Mouse (Mus musculus) liver, postnatal 0 days (tissue): ENCODE measurements around the gene Ctdsp1.

Experiments used
- CTCF ChIP-seq: sonication (generic); IDR thresholded peaks from 2 replicates; pipeline ENCODE4 v1.5.1; 2016; ENCODE audit warnings: antibody characterized with exemption, low read depth
- EP300 ChIP-seq: IDR thresholded peaks from 2 replicates; pipeline ENCODE4 v1.6.1; 2016; ENCODE audit warnings: antibody characterized with exemption, low read depth, mild to moderate bottlenecking

DNA sequence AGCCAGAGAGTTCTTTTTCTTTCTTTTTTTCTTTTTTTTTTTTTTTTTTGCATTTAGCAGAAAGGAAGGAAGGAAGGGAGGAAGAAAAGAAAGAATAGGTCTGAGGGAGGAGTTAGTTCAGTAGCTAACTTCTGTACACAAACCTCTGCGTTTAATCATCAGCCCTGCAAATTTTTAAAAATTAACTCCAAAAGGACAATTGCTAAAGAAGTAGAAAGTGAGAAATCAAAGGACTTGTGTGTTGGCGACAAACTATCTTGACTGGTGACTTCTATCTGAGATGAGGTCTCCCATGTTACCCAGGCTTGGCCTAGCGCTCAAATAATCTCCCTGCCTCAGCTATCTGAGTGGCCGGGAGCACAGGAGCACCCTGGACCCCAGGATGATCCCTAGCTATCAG is 12.9 kb downstream of the Ctdsp1 start:
- TF ChIP-seq CTCF (no peak), EP300 (no peak)
